Mouse (Mus musculus): ENCODE results near the gene Rbm19. TPM values are rescaled to one million over a fixed set of nuclear protein-coding genes. Genes with fewer than 3 reads are reported as not detected.

Rbm19 gene
- polyA plus RNA-seq (2014; fragmentation: Illumina TruSeq; extraction: RNeasy Lipid Tissue Mini Kit (QIAGEN cat#74804); ENCODE audit: low read depth, low replicate concordance) = 0.66 TPM

DNA sequence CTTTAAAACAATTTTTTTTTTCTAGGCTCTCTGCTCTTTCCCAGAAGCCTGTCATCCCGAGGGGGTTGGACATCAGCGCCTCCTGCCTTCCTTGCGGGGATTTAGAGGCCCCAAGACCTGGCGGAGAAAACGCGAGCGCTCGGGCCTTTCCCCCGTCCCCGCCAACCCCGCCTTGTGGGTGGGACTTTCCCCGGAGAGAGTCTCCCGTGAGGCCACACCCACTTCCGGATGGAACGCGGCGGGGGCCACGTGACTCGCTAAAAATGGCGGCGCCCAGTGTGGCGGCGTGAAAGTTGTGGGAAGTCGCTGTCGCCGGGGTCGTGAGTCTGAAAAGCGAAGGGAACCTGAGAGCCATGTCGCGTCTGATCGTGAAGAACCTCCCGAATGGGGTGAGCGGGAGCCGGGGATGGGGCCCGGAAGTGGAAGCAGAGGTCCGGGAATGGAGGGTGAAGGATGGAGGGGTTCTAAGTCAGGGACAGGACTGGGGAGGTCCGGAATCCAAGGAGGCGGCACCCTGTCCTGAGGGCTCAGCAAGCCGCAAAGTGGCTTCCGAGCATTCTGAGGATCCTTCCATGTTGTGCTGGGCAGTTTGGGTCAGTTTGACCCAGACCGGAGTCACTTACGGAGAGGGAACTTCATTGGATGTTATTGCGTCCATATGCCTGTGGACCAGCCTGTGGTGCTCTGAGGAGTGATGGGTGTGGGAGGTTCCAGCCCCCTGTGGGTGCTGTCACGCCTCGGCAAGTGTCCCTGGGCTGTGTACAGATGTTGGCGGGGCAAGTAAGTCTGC lies at the start of gene Rbm19:
Gene Rbm19 (plus strand): TSS at position 205 of the 790 bp plus-strand sequence.

Measured in liver, adult 10 weeks (tissue).